Mouse (Mus musculus): ENCODE measurements at regions not wholly inside any gene's neighbourhood (a gene's known extent, or its start where the extent isn't known, plus 50 kb on each side); places are given as distances from the start of the nearest gene placed in this dataset.
A peak's percentile ranks its signal among the peaks of the same experiment; 100 is the strongest.

GRCm38 (mm10) chr7:95091360-95091759 lies 1079.7 kb upstream of the Tenm4 start:
- TF ChIP-seq CTCF (IDR thresholded peaks at IDR 0.05; ENCODE audit: low read depth), result 0 out of 2 replicates have a peak, but pooled peaks have one; percentile 18
- no peak for TF ChIP-seq EP300 (IDR thresholded peaks at IDR 0.05; ENCODE audit: low read depth)

Data from liver, postnatal 0 days (tissue).